Mouse (Mus musculus): ENCODE data around the gene Gm4559. TPM values are rescaled to one million over a fixed set of nuclear protein-coding genes. Genes with fewer than 3 reads are reported as not detected.

Gm4559 gene
- not detected in 2 replicates for polyA plus RNA-seq (2012; rRNA removed)

DNA sequence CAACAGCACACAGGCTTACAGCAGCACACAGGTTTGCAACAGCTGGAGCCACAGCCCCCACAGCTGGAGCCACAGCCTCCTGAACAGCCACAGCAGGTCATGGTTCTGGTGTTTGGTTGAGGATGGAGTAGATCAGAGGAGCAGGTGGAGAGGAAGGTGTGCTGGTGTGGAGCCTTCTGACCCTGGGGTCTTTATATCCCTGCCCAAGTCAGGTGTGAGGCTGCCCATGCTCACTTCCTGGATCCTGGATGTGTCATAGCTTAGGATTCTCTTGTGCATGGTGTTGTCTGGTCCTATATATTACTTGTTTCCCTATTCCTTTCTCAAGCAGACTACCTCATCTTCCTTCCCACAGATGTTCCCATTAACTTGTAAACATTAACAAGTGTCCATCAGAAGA lies at the start of gene Gm4559:
Gm4559 (minus strand) TSS at position 101 of the 400 bp plus-strand sequence.

DNA sequence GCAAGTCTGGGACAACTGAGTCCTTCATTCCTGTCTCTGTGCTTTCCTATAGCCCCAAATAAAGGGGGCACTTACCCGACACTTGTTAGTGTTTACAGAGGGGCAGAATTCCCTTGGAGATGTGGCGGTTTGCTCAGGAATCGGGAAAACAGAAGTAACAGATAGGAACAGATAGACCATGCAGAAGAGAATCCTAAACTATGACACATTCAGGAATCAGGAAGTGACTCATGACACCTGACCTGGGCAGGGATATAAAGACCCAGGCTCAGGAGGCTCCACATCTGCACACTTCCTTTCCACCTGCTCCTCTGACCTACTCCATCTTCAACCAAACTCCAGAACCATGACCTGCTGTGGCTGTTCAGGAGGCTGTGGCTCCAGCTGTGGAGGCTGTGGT lies 29.1 kb upstream of the Gm4559 start, which contains the start of gene Krtap5-4:
Krtap5-4 (plus strand) TSS at position 301 of the 400 bp plus-strand sequence.

DNA sequence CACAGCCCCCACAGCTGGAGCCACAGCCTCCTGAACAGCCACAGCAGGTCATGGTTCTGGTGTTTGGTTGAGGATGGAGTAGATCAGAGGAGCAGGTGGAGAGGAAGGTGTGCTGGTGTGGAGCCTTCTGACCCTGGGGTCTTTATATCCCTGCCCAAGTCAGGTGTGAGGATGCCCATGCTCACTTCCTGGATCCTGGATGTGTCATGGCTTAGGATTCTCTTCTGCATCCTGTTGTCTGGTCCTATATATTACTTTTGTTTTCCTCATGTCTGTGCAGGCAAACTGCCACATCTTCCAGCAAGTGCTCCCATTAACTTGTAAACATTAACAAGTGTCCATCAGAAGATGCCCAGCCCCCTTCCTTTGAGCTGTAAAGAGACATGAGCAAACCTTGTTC lies 22.9 kb upstream of the Gm4559 start, which contains the start of gene Krtap5-1:
Krtap5-1 (minus strand) TSS at position 101 of the 400 bp plus-strand sequence.

DNA sequence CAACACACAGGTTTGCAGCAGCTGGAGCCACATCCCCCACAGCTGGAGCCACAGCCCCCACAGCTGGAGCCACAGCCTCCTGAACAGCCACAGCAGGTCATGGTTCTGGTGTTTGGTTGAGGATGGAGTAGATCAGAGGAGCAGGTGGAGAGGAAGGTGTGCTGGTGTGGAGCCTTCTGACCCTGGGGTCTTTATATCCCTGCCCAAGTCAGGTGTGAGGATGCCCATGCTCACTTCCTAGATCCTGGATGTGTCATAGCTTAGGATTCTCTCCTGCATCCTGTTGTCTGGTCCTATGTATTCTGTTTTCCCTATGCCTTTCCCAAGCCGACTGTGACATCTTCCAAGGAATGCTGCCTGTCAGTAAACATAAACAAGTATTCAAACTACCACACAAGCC lies 15.9 kb downstream of the Gm4559 start, which contains the start of gene Gm2431:
Gm2431 (minus strand) TSS at position 101 of the 400 bp plus-strand sequence.

DNA sequence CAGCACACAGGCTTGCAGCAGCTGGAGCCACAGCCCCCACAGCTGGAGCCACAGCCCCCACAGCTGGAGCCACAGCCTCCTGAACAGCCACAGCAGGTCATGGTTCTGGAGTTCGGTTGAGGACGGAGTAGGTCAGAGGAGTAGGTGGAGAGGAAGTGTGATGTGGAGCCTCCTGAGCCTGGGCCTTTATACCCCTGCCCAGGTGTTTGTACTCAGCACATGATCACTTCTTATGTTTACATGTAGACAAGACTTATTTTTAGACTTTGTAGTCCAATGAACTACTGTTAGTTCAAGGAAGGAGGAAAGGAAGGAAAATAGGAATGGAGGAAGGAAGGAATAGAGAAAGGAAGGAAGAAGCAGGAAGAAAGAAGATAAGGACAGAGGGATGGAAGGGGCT lies 33.2 kb downstream of the Gm4559 start, which contains the start of gene Gm40460:
Gm40460 (minus strand) TSS at position 101 of the 400 bp plus-strand sequence.

DNA sequence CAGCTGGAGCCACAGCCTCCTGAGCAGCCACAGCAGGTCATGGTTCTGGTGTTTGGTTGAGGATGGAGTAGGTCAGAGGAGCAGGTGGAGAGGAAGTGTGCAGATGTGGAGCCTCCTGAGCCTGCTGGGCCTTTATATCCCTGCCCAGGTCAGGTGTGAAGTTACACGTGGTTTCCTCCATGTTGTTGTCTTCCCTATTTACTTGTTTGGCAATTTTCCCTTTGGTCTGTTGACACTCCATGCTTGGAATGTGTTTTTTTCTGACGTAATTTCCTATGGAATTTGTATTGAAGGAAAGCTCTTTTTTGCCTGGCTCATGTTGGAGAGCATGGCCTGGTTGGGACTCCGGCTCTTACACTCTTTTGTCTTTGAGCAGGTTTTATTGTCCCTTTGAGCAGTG lies 44.3 kb downstream of the Gm4559 start, which contains the start of gene Krtap5-5:
Krtap5-5 (minus strand) TSS at position 101 of the 400 bp plus-strand sequence.

Other genes with a start within 250 kb of the Gm4559 start
- gene Mob2, start 213.3 kb downstream of the Gm4559 start, polyA plus RNA-seq (2012; rRNA removed) = 27.5 and 29.5 TPM in 2 replicates
- gene Dusp8, start 178.5 kb downstream of the Gm4559 start, polyA plus RNA-seq (2012; rRNA removed) = 3.0 and 6.7 TPM in 2 replicates
- gene Gm45618, start 153.6 kb downstream of the Gm4559 start, polyA plus RNA-seq (2012; rRNA removed) = not detected in 2 replicates
- gene Gm39115, start 138.3 kb downstream of the Gm4559 start, polyA plus RNA-seq (2012; rRNA removed) = not detected in 2 replicates
- gene Gm45337, start 129.8 kb downstream of the Gm4559 start, polyA plus RNA-seq (2012; rRNA removed) = not detected in 2 replicates
- gene Gm29735, start 117.2 kb downstream of the Gm4559 start, polyA plus RNA-seq (2012; rRNA removed) = not detected in 2 replicates
- not detected in 2 replicates for gene Gm4553, start 108.6 kb downstream of the Gm4559 start, polyA plus RNA-seq (2012; rRNA removed)
- not detected in 2 replicates for gene Krtap5-2, start 98.4 kb downstream of the Gm4559 start, polyA plus RNA-seq (2012; rRNA removed)
- not detected in 2 replicates for gene Gm10153, start 84.0 kb downstream of the Gm4559 start, polyA plus RNA-seq (2012; rRNA removed)
- gene Krtap5-3, start 73.0 kb downstream of the Gm4559 start, polyA plus RNA-seq (2012; rRNA removed) = not detected in 2 replicates
- not detected in 2 replicates for gene Gm7579, start 62.5 kb downstream of the Gm4559 start, polyA plus RNA-seq (2012; rRNA removed)
- not detected in 2 replicates for gene Krtap5-5, start 44.4 kb downstream of the Gm4559 start, polyA plus RNA-seq (2012; rRNA removed)
- gene Gm40460, start 33.3 kb downstream of the Gm4559 start, polyA plus RNA-seq (2012; rRNA removed) = not detected in 2 replicates
- gene Gm2431, start 16.0 kb downstream of the Gm4559 start, polyA plus RNA-seq (2012; rRNA removed) = not detected in 2 replicates
- gene Krtap5-1, start 22.8 kb upstream of the Gm4559 start, polyA plus RNA-seq (2012; rRNA removed) = not detected in 2 replicates
- gene Krtap5-4, start 29.2 kb upstream of the Gm4559 start, polyA plus RNA-seq (2012; rRNA removed) = not detected in 2 replicates
- gene Ifitm10, start 99.4 kb upstream of the Gm4559 start, polyA plus RNA-seq (2012; rRNA removed) = 22.3 and 31.2 TPM in 2 replicates
- not detected in 2 replicates for gene Gm49369, start 108.3 kb upstream of the Gm4559 start, polyA plus RNA-seq (2012; rRNA removed)
- gene Ctsd, start 113.7 kb upstream of the Gm4559 start, polyA plus RNA-seq (2012; rRNA removed) = 387 and 475 TPM in 2 replicates
- 608 and 659 TPM in 2 replicates for gene Syt8, start 160.5 kb upstream of the Gm4559 start, polyA plus RNA-seq (2012; rRNA removed)
- 22.6 and 28.4 TPM in 2 replicates for gene Tnni2, start 167.4 kb upstream of the Gm4559 start, polyA plus RNA-seq (2012; rRNA removed)
- 48.6 and 56.0 TPM in 2 replicates for gene Lsp1, start 186.4 kb upstream of the Gm4559 start, polyA plus RNA-seq (2012; rRNA removed)
- 10.3 and 17.4 TPM in 2 replicates for gene Tnnt3, start 224.5 kb upstream of the Gm4559 start, polyA plus RNA-seq (2012; rRNA removed)